Mouse (Mus musculus): ENCODE results near the gene Gm26938. TPM values are rescaled to one million over a fixed set of nuclear protein-coding genes. Genes with fewer than 3 reads are reported as not detected.
A peak's percentile ranks its signal among the peaks of the same experiment; 100 is the strongest.

The Gm26938 gene
- polyA plus RNA-seq, 1 experiment from 2014 or later = not detected

- 90% methylated on average over 33 of the region's 33 CpGs for WGBS
- no peak for ATAC-seq
- H3K4me3 ChIP-seq (ENCODE audit: low read depth, low read length) = no peak overlapping the region
- no peaks in the 10 kb centered on the region for H3K27me3 ChIP-seq (ENCODE audit: control insufficient read depth, insufficient read depth, low read depth, low read length)
- H3K4me1 ChIP-seq (ENCODE audit: control insufficient read depth, insufficient read depth, low read length) = peaks cover 31% of the 10 kb centered on the region
- H3K9me3 ChIP-seq (replicated peaks; ENCODE audit: control insufficient read depth, low read length, poor library complexity, severe bottlenecking) = no peaks in the 10 kb centered on the region
- no peak overlapping the region for H3K9ac ChIP-seq (ENCODE audit: low read depth, low read length)
- peaks cover 8% of the 10 kb centered on the region; the same call in 1 of the 2 replicates for H3K36me3 ChIP-seq (ENCODE audit: control insufficient read depth, insufficient read depth, low read length)
- no peak overlapping the region for H3K27ac ChIP-seq (ENCODE audit: low read length)
- H3K4me2 ChIP-seq (ENCODE audit: low read length) = no peak overlapping the region
Observed at GRCm38 (mm10) chr5:139799801-139800590, 26.2 kb downstream of the Gm26938 start.

GRCm38 (mm10) chr5:139799041-139799440 lies 27.2 kb downstream of the Gm26938 start:
- WGBS = 91% methylated on average over 8 of the region's 9 CpGs
- Histone ChIP-seq H3K27me3 (ENCODE audit: control insufficient read depth, insufficient read depth, low read depth, low read length) (no peaks in the 10 kb centered on the region), H3K4me3 (ENCODE audit: low read depth, low read length) (peak overlapping the region; percentile 44; the same call in 1 of the 2 replicates), H3K9ac (ENCODE audit: low read depth, low read length) (0 out of 2 replicates have a peak overlapping the region, but pooled peaks have one; percentile 14), H3K4me1 (ENCODE audit: control insufficient read depth, insufficient read depth, low read length) (peaks cover 31% of the 10 kb centered on the region), H3K36me3 (ENCODE audit: control insufficient read depth, insufficient read depth, low read length) (peaks cover 8% of the 10 kb centered on the region; the same call in 1 of the 2 replicates), H3K27ac (ENCODE audit: low read length) (peak overlapping the region; percentile 95), H3K4me2 (ENCODE audit: low read length) (peak overlapping the region; percentile 84), H3K9me3 (replicated peaks; ENCODE audit: control insufficient read depth, low read length, poor library complexity, severe bottlenecking) (no peaks in the 10 kb centered on the region)
- no peak for ATAC-seq

- peaks cover 31% of the 10 kb centered on the region for H3K4me1 ChIP-seq (ENCODE audit: control insufficient read depth, insufficient read depth, low read length)
- peak overlapping the region; percentile 44 for H3K4me3 ChIP-seq (ENCODE audit: low read depth, low read length)
- peak; percentile 59 for ATAC-seq
- H3K9ac ChIP-seq (ENCODE audit: low read depth, low read length) = peak overlapping the region; percentile 79
- H3K27me3 ChIP-seq (ENCODE audit: control insufficient read depth, insufficient read depth, low read depth, low read length) = no peaks in the 10 kb centered on the region
- peaks cover 8% of the 10 kb centered on the region; the same call in 1 of the 2 replicates for H3K36me3 ChIP-seq (ENCODE audit: control insufficient read depth, insufficient read depth, low read length)
- H3K27ac ChIP-seq (ENCODE audit: low read length) = peak overlapping the region; percentile 95
- WGBS = 27% methylated on average over 11 of the region's 12 CpGs
- H3K4me2 ChIP-seq (ENCODE audit: low read length) = peak overlapping the region; percentile 84
- H3K9me3 ChIP-seq (replicated peaks; ENCODE audit: control insufficient read depth, low read length, poor library complexity, severe bottlenecking) = no peaks in the 10 kb centered on the region
Observed at GRCm38 (mm10) chr5:139798168-139798900, 27.9 kb downstream of the Gm26938 start.

GRCm38 (mm10) chr5:139797473-139798167 lies 28.6 kb downstream of the Gm26938 start:
- peak; percentile 88 for ATAC-seq
- WGBS = 11% methylated on average over 11 of the region's 11 CpGs

GRCm38 (mm10) chr5:139796900-139797299 lies 29.3 kb downstream of the Gm26938 start:
- peaks cover 8% of the 10 kb centered on the region; the same call in 1 of the 2 replicates for H3K36me3 ChIP-seq (ENCODE audit: control insufficient read depth, insufficient read depth, low read length)
- peaks cover 42% of the 10 kb centered on the region for H3K4me1 ChIP-seq (ENCODE audit: control insufficient read depth, insufficient read depth, low read length)
- peak overlapping the region; percentile 79; the same call in 1 of the 2 replicates for H3K9ac ChIP-seq (ENCODE audit: low read depth, low read length)
- no peak overlapping the region for H3K4me3 ChIP-seq (ENCODE audit: low read depth, low read length)
- ATAC-seq = peak; percentile 20; the same call in 1 of the 2 replicates
- peak overlapping the region; percentile 84 for H3K4me2 ChIP-seq (ENCODE audit: low read length)
- peak overlapping the region; percentile 95 for H3K27ac ChIP-seq (ENCODE audit: low read length)
- H3K27me3 ChIP-seq (ENCODE audit: control insufficient read depth, insufficient read depth, low read depth, low read length) = no peaks in the 10 kb centered on the region
- WGBS = 21% methylated on average over 13 of the region's 13 CpGs
- no peaks in the 10 kb centered on the region for H3K9me3 ChIP-seq (replicated peaks; ENCODE audit: control insufficient read depth, low read length, poor library complexity, severe bottlenecking)

More at GRCm38 (mm10) chr5:139797473-139798167, 28.6 kb downstream of the Gm26938 start:
- Histone ChIP-seq H3K9me3 (replicated peaks; ENCODE audit: control insufficient read depth, low read length, poor library complexity, severe bottlenecking) (no peaks in the 10 kb centered on the region), H3K4me3 (ENCODE audit: low read depth, low read length) (peak overlapping the region; percentile 44), H3K27me3 (ENCODE audit: control insufficient read depth, insufficient read depth, low read depth, low read length) (no peaks in the 10 kb centered on the region), H3K4me2 (ENCODE audit: low read length) (peak overlapping the region; percentile 84), H3K36me3 (ENCODE audit: control insufficient read depth, insufficient read depth, low read length) (peaks cover 8% of the 10 kb centered on the region; the same call in 1 of the 2 replicates), H3K9ac (ENCODE audit: low read depth, low read length) (peak overlapping the region; percentile 79), H3K27ac (ENCODE audit: low read length) (peak overlapping the region; percentile 95), H3K4me1 (ENCODE audit: control insufficient read depth, insufficient read depth, low read length) (peaks cover 36% of the 10 kb centered on the region)

- Histone ChIP-seq H3K9ac (ENCODE audit: low read depth, low read length) (no peak overlapping the region; the same call in 1 of the 2 replicates), H3K27ac (ENCODE audit: low read length) (no peak overlapping the region), H3K4me2 (ENCODE audit: low read length) (no peak overlapping the region), H3K4me3 (ENCODE audit: low read depth, low read length) (no peak overlapping the region), H3K9me3 (replicated peaks; ENCODE audit: control insufficient read depth, low read length, poor library complexity, severe bottlenecking) (no peaks in the 10 kb centered on the region), H3K36me3 (ENCODE audit: control insufficient read depth, insufficient read depth, low read length) (peaks cover 7% of the 10 kb centered on the region; the same call in 1 of the 2 replicates), H3K27me3 (ENCODE audit: control insufficient read depth, insufficient read depth, low read depth, low read length) (no peaks in the 10 kb centered on the region), H3K4me1 (ENCODE audit: control insufficient read depth, insufficient read depth, low read length) (peaks cover 43% of the 10 kb centered on the region)
- 78% methylated on average over 9 of the region's 9 CpGs for WGBS
- ATAC-seq = no peak
Observed at GRCm38 (mm10) chr5:139796001-139796620, 30.1 kb downstream of the Gm26938 start.

GRCm38 (mm10) chr5:139794938-139795337 lies 31.3 kb downstream of the Gm26938 start:
- ATAC-seq = no peak
- H3K9ac ChIP-seq (ENCODE audit: low read depth, low read length) = no peak overlapping the region
- H3K27ac ChIP-seq (ENCODE audit: low read length) = no peak overlapping the region
- 78% methylated on average over 10 of the region's 10 CpGs for WGBS
- H3K4me3 ChIP-seq (ENCODE audit: low read depth, low read length) = no peak overlapping the region
- no peaks in the 10 kb centered on the region for H3K9me3 ChIP-seq (replicated peaks; ENCODE audit: control insufficient read depth, low read length, poor library complexity, severe bottlenecking)
- H3K4me1 ChIP-seq (ENCODE audit: control insufficient read depth, insufficient read depth, low read length) = peaks cover 43% of the 10 kb centered on the region
- no peak overlapping the region for H3K4me2 ChIP-seq (ENCODE audit: low read length)
- H3K36me3 ChIP-seq (ENCODE audit: control insufficient read depth, insufficient read depth, low read length) = peaks cover under 1% of the 10 kb centered on the region; the same call in 1 of the 2 replicates
- no peaks in the 10 kb centered on the region for H3K27me3 ChIP-seq (ENCODE audit: control insufficient read depth, insufficient read depth, low read depth, low read length)

- H3K9ac ChIP-seq (ENCODE audit: low read depth, low read length) = no peak overlapping the region
- no peaks in the 10 kb centered on the region for H3K9me3 ChIP-seq (replicated peaks; ENCODE audit: control insufficient read depth, low read length, poor library complexity, severe bottlenecking)
- no peak overlapping the region for H3K4me3 ChIP-seq (ENCODE audit: low read depth, low read length)
- 88% methylated on average over 5 of the region's 5 CpGs for WGBS
- H3K4me2 ChIP-seq (ENCODE audit: low read length) = no peak overlapping the region
- H3K27me3 ChIP-seq (ENCODE audit: control insufficient read depth, insufficient read depth, low read depth, low read length) = no peaks in the 10 kb centered on the region
- ATAC-seq = no peak
- H3K36me3 ChIP-seq (ENCODE audit: control insufficient read depth, insufficient read depth, low read length) = no peaks in the 10 kb centered on the region
- H3K4me1 ChIP-seq (ENCODE audit: control insufficient read depth, insufficient read depth, low read length) = peaks cover 38% of the 10 kb centered on the region
- no peak overlapping the region for H3K27ac ChIP-seq (ENCODE audit: low read length)
Observed at GRCm38 (mm10) chr5:139794137-139794536, 32.1 kb downstream of the Gm26938 start.
